Mouse (Mus musculus) limb, embryonic 11.5 days (tissue): ENCODE measurements around the gene Itgb3. TPM values are rescaled to one million over a fixed set of nuclear protein-coding genes. Genes with fewer than 3 reads are reported as not detected.
A peak's percentile ranks its signal among the peaks of the same experiment; 100 is the strongest.
"Not testable (repeated sequence)": the region's sequence is repeated elsewhere in the genome, so short reads cannot be mapped to it uniquely, and the experiment has no call there.

Experiments used
- ATAC-seq: fragments of 200-750 bp; cut with Nextera tagmentation; 2 replicates; pipeline ENCODE4 v1.8.0; 2017; ENCODE audit warnings: low read depth; ENCODE audit not compliant: insufficient number of reproducible peaks, low FRiP score, low TSS enrichment
- DNase-seq: peaks from one replicate; pipeline ENCODE4 v3.0.0-alpha.2; 2015; ENCODE audit warnings: low spot score
- H3K27ac ChIP-seq: fragments of 300-500 bp; sonication (generic); replicated peaks from 2 replicates; pipeline ENCODE4 v1.5.1; 2014; ENCODE audit warnings: low read depth, mild to moderate bottlenecking, low read length
- H3K27me3 ChIP-seq: fragments of 300-500 bp; sonication (generic); 2 replicates; pipeline ENCODE4 v1.6.1; 2014; ENCODE audit warnings: mild to moderate bottlenecking, low read length, mixed read lengths; ENCODE audit not compliant: control insufficient read depth, insufficient read depth
- H3K36me3 ChIP-seq: fragments of 300-500 bp; sonication (generic); 2 replicates; pipeline ENCODE4 v1.6.1; 2014; ENCODE audit warnings: mild to moderate bottlenecking, low read length, moderate library complexity, mixed read lengths; ENCODE audit not compliant: control insufficient read depth, insufficient read depth
- H3K4me1 ChIP-seq: fragments of 300-500 bp; sonication (generic); 2 replicates; pipeline ENCODE4 v1.6.1; 2014; ENCODE audit warnings: low read length, mixed read lengths; ENCODE audit not compliant: control insufficient read depth, insufficient read depth
- H3K4me2 ChIP-seq: fragments of 300-500 bp; sonication (generic); 2 replicates; pipeline ENCODE4 v1.6.1; 2014; ENCODE audit warnings: low read depth, mild to moderate bottlenecking, moderate library complexity; ENCODE audit not compliant: severe bottlenecking
- H3K4me3 ChIP-seq: fragments of 300-500 bp; sonication (generic); 2 replicates; pipeline ENCODE4 v1.5.1; 2014; ENCODE audit warnings: low read depth, low read length
- H3K9ac ChIP-seq: fragments of 300-500 bp; sonication (generic); 2 replicates; pipeline ENCODE4 v1.6.1; 2014; ENCODE audit warnings: mild to moderate bottlenecking, low read length
- H3K9me3 ChIP-seq: fragments of 300-500 bp; sonication (generic); 2 replicates; pipeline ENCODE4 v1.6.1; 2016; ENCODE audit warnings: low read length; ENCODE audit not compliant: control insufficient read depth
- WGBS: fragments of 180-500 bp; shearing (Covaris S2); extraction: QIAGEN DNeasy Blood & Tissue Kit; methylation state at CpG from one replicate; pipeline ENCODE4 v1.1.7; 2014; 5-methylcytosine and 5-hydroxymethylcytosine counted together
- polyA plus RNA-seq: library from polyadenylated mRNA; unstranded; fragments of >200 nt; fragmentation: Nextera tagmentation; extraction: Ambion mirVana; gene quantifications from 2 replicates; pipeline ENCODE4 v1.2.1, GENCODE M21; 2014

Itgb3 gene
- polyA plus RNA-seq, 1 experiment from 2014 or later, result 1.1 TPM

GRCm38 (mm10) chr11:104567736-104568135 lies 40.1 kb upstream of the Itgb3 start:
- WGBS, result 83% methylated on average over 9 of the region's 9 CpGs

GRCm38 (mm10) chr11:104568326-104568725 lies 39.5 kb upstream of the Itgb3 start:
- Histone ChIP-seq H3K4me1 (no peaks in the 10 kb centered on the region), H3K4me2 (no peak overlapping the region), H3K9me3 (no peaks in the 10 kb centered on the region), H3K4me3 (no peak overlapping the region), H3K27ac (no peak overlapping the region), H3K9ac (no peak overlapping the region), H3K36me3 (no peaks in the 10 kb centered on the region), H3K27me3 (0 out of 2 replicates have a peak, but pooled peaks cover 2% of the 10 kb centered on the region)
- ATAC-seq (no peak), DNase-seq (no peak)
- 92% methylated on average over 4 of the region's 4 CpGs for WGBS

More at GRCm38 (mm10) chr11:104567736-104568135, 40.1 kb upstream of the Itgb3 start:
- ATAC-seq, result no peak
- no peaks in the 10 kb centered on the region for H3K36me3 ChIP-seq
- no peak overlapping the region for H3K9ac ChIP-seq
- 0 out of 2 replicates have a peak, but pooled peaks cover 2% of the 10 kb centered on the region for H3K27me3 ChIP-seq
- no peak overlapping the region for H3K4me2 ChIP-seq
- H3K4me1 ChIP-seq, result no peaks in the 10 kb centered on the region
- no peak for DNase-seq
- H3K4me3 ChIP-seq, result no peak overlapping the region
- H3K27ac ChIP-seq, result no peak overlapping the region
- H3K9me3 ChIP-seq, result no peaks in the 10 kb centered on the region

- not testable (repeated sequence) for H3K27me3 ChIP-seq, H3K36me3 ChIP-seq, DNase-seq, H3K4me1 ChIP-seq, ATAC-seq, H3K9me3 ChIP-seq, H3K9ac ChIP-seq, H3K4me2 ChIP-seq, H3K4me3 ChIP-seq, H3K27ac ChIP-seq
- WGBS, result 81% methylated on average over 8 of the region's 8 CpGs
Measured at GRCm38 (mm10) chr11:104570515-104570914, 37.3 kb upstream of the Itgb3 start.

DNA sequence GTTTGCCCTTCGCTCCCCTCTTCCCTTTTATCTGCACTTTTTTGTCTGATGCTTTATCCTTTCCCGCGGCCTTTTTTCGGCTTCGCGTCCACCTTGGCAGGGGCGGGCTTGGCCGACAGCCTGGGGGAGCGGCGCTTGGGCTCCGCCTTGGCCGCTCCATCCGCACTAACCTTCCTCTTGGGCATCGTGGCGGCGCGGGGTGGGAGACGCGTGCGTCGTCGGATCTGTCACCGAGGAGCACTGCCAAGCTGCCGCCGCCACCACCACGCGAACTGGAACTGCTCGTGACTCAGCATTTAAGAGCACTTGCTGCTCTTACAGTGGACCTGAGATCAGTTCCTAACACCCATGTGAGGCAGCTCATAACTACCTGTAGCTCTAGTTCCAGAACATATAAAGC lies 36.4 kb upstream of the Itgb3 start:
- peak overlapping the region; percentile 51 for H3K4me2 ChIP-seq
- DNase-seq, result peak; percentile 51
- not testable (repeated sequence) for H3K9me3 ChIP-seq, H3K27ac ChIP-seq, H3K9ac ChIP-seq, ATAC-seq, H3K27me3 ChIP-seq, H3K36me3 ChIP-seq, H3K4me1 ChIP-seq
- H3K4me3 ChIP-seq, result peak overlapping the region; percentile 25
- 3% methylated on average over 28 of the region's 28 CpGs for WGBS

- Histone ChIP-seq H3K4me2 (no peak overlapping the region), H3K9me3 (no peaks in the 10 kb centered on the region), H3K9ac (no peak overlapping the region), H3K4me1 (no peaks in the 10 kb centered on the region), H3K4me3 (no peak overlapping the region), H3K27ac (no peak overlapping the region), H3K27me3 (0 out of 2 replicates have a peak, but pooled peaks cover 2% of the 10 kb centered on the region), H3K36me3 (no peaks in the 10 kb centered on the region)
- 41% methylated on average over 7 of the region's 7 CpGs for WGBS
- ATAC-seq, result no peak
- DNase-seq, result no peak
Measured at GRCm38 (mm10) chr11:104572091-104572490, 35.7 kb upstream of the Itgb3 start.

DNA sequence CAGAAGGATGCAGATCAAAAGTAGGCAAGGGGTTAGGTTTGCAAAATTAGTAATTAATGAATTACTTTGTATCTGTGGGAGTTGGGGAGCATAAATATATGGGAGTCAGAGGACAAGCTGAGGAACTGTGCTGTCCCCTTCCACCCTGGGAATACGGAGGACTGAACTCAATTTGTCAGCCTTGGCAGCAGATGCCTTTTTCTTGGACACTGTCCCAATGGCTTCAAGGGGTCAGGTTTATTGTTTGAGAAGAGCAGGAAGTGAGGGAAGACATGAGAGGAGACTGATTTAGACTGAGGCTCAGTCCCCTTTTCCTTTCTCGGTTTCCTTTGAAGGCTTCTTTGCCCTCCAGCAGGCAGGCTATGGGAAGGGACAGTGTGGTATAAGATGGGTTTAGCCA lies 35.2 kb upstream of the Itgb3 start:
- Histone ChIP-seq H3K9me3 (no peaks in the 10 kb centered on the region), H3K9ac (no peak overlapping the region), H3K4me1 (no peaks in the 10 kb centered on the region), H3K27me3 (0 out of 2 replicates have a peak, but pooled peaks cover 2% of the 10 kb centered on the region), H3K36me3 (no peaks in the 10 kb centered on the region), H3K4me3 (no peak overlapping the region), H3K4me2 (no peak overlapping the region), H3K27ac (no peak overlapping the region; the same call in 1 of the 2 replicates)
- DNase-seq, result no peak
- WGBS, result 74% methylated on average over 2 of the region's 2 CpGs
- no peak for ATAC-seq

DNA sequence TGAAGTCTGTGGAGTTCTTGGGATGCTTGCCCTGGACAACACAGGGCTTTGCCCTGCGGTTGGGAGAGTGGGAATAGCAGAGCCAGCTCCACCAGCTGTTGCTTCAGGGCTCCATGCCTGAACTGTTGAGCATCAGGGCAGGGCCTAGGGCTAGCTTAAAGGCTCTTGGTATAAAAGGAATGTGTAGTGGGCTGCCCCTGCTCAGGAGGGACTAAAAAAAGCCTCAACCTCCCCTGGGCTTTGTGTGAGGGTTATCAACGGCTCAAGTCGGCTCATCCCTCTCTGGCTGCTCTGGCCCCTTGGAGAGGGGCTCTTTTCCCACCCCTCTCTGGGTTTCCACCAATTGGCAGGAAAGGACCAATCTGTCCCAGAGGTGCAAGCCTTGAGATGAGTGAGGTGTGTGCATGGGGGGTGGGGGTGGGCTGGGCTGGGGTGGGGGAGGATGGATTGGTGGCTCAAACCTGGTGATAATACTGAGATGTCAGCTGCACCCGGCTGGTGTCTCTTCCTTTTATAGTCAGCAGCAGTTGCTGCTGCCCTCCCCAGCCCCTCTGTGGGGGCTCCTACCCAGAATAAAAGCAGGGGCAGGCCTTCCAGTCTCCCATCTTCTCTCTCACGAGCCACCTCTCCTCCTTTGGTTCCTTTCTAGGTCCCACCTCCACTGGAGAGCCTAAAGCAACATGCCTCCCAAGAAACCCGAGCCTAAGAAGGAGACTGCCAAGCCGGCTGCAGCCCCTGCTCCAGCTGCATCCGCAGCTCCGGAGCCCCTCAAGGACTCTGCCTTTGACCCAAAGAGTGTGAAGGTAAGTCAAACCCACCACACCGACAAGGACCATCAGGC lies 30.8 kb upstream of the Itgb3 start:
- H3K4me3 ChIP-seq, result no peak overlapping the region
- no peaks in the 10 kb centered on the region for H3K9me3 ChIP-seq
- ATAC-seq (no peak), DNase-seq (no peak)
- no peak overlapping the region for H3K27ac ChIP-seq
- no peaks in the 10 kb centered on the region for H3K27me3 ChIP-seq
- no peak overlapping the region for H3K9ac ChIP-seq
- H3K36me3 ChIP-seq, result no peaks in the 10 kb centered on the region
- H3K4me1 ChIP-seq, result 0 out of 2 replicates have a peak, but pooled peaks cover 4% of the 10 kb centered on the region
- 40% methylated on average over 10 of the region's 10 CpGs for WGBS
- H3K4me2 ChIP-seq, result no peak overlapping the region

DNA sequence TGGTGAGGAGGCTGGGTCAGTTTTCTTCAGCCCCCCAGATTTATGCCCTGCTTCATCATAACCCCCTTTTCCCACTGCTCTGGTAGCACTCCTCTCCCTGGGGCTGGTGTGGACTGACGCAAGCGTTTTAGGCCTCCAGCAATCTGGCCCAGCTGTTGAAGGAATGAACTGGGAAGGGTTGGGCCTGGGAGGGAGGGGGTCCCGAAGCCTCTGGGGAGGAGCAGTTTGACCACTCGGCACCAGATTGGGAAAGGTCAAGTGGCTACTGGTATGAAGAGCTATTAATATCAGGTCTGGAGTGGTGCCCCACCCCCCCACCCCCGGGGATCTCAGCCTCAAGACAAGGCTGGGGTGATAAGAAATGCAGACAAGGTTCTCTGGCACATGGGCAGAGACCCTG lies 29.7 kb upstream of the Itgb3 start:
- Histone ChIP-seq H3K27ac (no peak overlapping the region), H3K9ac (no peak overlapping the region), H3K9me3 (no peaks in the 10 kb centered on the region), H3K27me3 (no peaks in the 10 kb centered on the region), H3K4me2 (no peak overlapping the region), H3K4me1 (0 out of 2 replicates have a peak, but pooled peaks cover 4% of the 10 kb centered on the region), H3K36me3 (no peaks in the 10 kb centered on the region), H3K4me3 (no peak overlapping the region)
- WGBS, result 25% methylated on average over 5 of the region's 5 CpGs
- DNase-seq (no peak), ATAC-seq (no peak)
